ENCODE assay signal across 9 mouse cellular contexts in genomic region chrX:9221206-9221605, GRCm38 (mm10). TPM values are rescaled to one million over a fixed set of nuclear protein-coding genes. Genes with fewer than 3 reads are reported as not detected.
A peak's percentile ranks its signal among the peaks of the same experiment; 100 is the strongest.
DNase-seq lines count a peak whose midpoint lies in the region; ATAC-seq and TF ChIP-seq lines count a peak whose summit lies in the region.
"Had no signal": no experiment of that assay in that cellular context is flagged by ENCODE, and none has a peak within 500 bp of the region (broad histone marks: within the 10 kb centered on the region; RNA-seq: fewer than 3 reads in every experiment).

No protein-coding gene starts in this region.

- no peak overlapping the region for H3K4me3 ChIP-seq in lung, postnatal 0 days (ENCODE audit: low read depth, low read length)

- H3K9ac ChIP-seq in lung, postnatal 0 days (replicated peaks; ENCODE audit: low read depth), result no peak overlapping the region

- ATAC-seq in lung, postnatal 0 days, result no peak

- TF ChIP-seq EP300 in lung, postnatal 0 days (IDR thresholded peaks at IDR 0.05), result no peak

- TF ChIP-seq CTCF in lung, postnatal 0 days (IDR thresholded peaks at IDR 0.05), result peak; percentile 67

- H3K4me1 ChIP-seq in lung, postnatal 0 days (ENCODE audit: insufficient read depth, low read depth, low read length), result no peaks in the 10 kb centered on the region

- no peak overlapping the region for H3K27ac ChIP-seq in lung, postnatal 0 days (ENCODE audit: low read length)

- no peak overlapping the region for H3K4me2 ChIP-seq in lung, postnatal 0 days (replicated peaks; ENCODE audit: low read depth, low read length)

- peak; percentile 26 to 31 for DNase-seq in frontal cortex, postnatal 36 days (ENCODE audit: low spot score in 2 of 2)
- DNase-seq in frontal cortex, postnatal 10 days (ENCODE audit: low spot score in 2 of 2), result no peak
- DNase-seq in ovary, postnatal 36 days (ENCODE audit: low spot score), result peak; percentile 19
- DNase-seq in ovary, adult 18-20 months (ENCODE audit: low spot score), result no peak
- DNase-seq in adrenal gland, postnatal 36 days, result peak; percentile 43 to 71
- peak; percentile 68 for DNase-seq in heart, postnatal 4 days
- peak; percentile 12 for DNase-seq in lung, postnatal 0 days (ENCODE audit: low spot score)
- DNase-seq in thymus, postnatal 14 days, result peak; percentile 52

- no peaks in the 10 kb centered on the region for H3K27me3 ChIP-seq in lung, postnatal 0 days (replicated peaks; ENCODE audit: insufficient read depth, low read length)

- H3K36me3 ChIP-seq in lung, postnatal 0 days (ENCODE audit: insufficient read depth, low read length), result no peaks in the 10 kb centered on the region

- WGBS in lung, postnatal 0 days, result 27% methylated on average over 6 of the region's 6 CpGs

- no peaks in the 10 kb centered on the region for H3K9me3 ChIP-seq in lung, postnatal 0 days (ENCODE audit: low read length)

RNA-seq across cellular contexts. Expression of gene Lancl3, which starts 21.5 kb away (rescaled TPM):
- 1 to 10 TPM; 1.9 to 5.4 TPM for total RNA-seq in adrenal gland, postnatal 36 days (2021)
- total RNA-seq in heart, postnatal 4 days (2021), result 1 to 10 TPM; 4.0 to 5.7 TPM
- polyA plus RNA-seq in lung, postnatal 0 days (2015; fragmentation: Nextera tagmentation; extraction: Ambion mirVana), result 0.54 and 1.00 TPM in 2 replicates

RNA-seq across cellular contexts. Expression of gene Gm14862, which starts 35.5 kb away (rescaled TPM):
- total RNA-seq in adrenal gland, postnatal 36 days (2021), result not detected
- not detected for total RNA-seq in heart, postnatal 4 days (2021)
- not detected in 2 replicates for polyA plus RNA-seq in lung, postnatal 0 days (2015; fragmentation: Nextera tagmentation; extraction: Ambion mirVana)
- total RNA-seq: left cerebral cortex, postnatal 10 days had no signal

RNA-seq across cellular contexts. Expression of gene Xk, which starts 51.4 kb away (rescaled TPM):
- 1 to 10 TPM; 1.5 TPM for total RNA-seq in adrenal gland, postnatal 36 days (2021)
- total RNA-seq in heart, postnatal 4 days (2021), result 1 to 10 TPM; 4.6 to 4.9 TPM
- 0.67 and 1.2 TPM in 2 replicates for polyA plus RNA-seq in lung, postnatal 0 days (2015; fragmentation: Nextera tagmentation; extraction: Ambion mirVana)

Comparison
In these comparisons a context has a peak if more than half of its experiments do, and no peak if none do; other contexts are left out.
1. DNase-seq: peak in frontal cortex, postnatal 36 days (2 of 2), ovary, postnatal 36 days (single experiment), adrenal gland, postnatal 36 days (2 of 2), heart, postnatal 4 days (single experiment), lung, postnatal 0 days (single experiment) and thymus, postnatal 14 days (single experiment); none in frontal cortex, postnatal 10 days (0 of 2) and ovary, adult 18-20 months (single experiment).